ENCODE assay signal across 9 mouse cellular contexts in the genomic region with DNA sequence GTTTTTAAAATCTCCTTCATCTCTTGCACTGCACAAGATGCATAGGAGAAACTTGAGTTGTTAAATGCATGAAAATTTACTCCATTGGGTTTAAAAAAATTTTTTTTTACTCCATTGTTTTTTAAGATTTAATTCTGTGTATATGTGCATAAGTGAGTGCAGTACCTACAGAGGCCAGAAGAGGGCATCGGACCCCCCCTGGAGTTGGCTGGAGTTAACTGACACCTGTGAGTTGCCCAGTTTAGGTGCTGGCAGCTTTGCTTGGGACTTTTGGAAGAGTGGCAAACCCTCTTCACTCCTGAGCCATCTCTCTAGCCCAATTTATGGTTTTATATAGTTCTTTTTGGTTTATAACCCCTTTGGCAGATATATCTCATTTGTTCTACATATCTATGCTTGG.
DNase-seq lines count a peak whose midpoint lies in the region; ATAC-seq and TF ChIP-seq lines count a peak whose summit lies in the region.
"Had no signal": no experiment of that assay in that cellular context is flagged by ENCODE, and none has a peak within 500 bp of the region (broad histone marks: within the 10 kb centered on the region; RNA-seq: fewer than 3 reads in every experiment).

No protein-coding gene starts in this region.

- ATAC-seq in kidney, postnatal 0 days (replicated peaks; ENCODE audit: low FRiP score, low read depth), result no peak
- ATAC-seq in stomach, postnatal 0 days (ENCODE audit: low FRiP score, low TSS enrichment), result no peak

- H3K27me3 ChIP-seq in kidney, postnatal 0 days (ENCODE audit: insufficient read depth, low read length), result no peaks in the 10 kb centered on the region
- no peaks in the 10 kb centered on the region for H3K27me3 ChIP-seq in stomach, postnatal 0 days (ENCODE audit: control insufficient read depth, insufficient read depth, low read length)

- peak; percentile 55 for TF ChIP-seq CTCF in kidney, postnatal 0 days (IDR thresholded peaks at IDR 0.05; ENCODE audit: low read depth)
- peak; percentile 57 for TF ChIP-seq CTCF in stomach, postnatal 0 days (IDR thresholded peaks at IDR 0.05; ENCODE audit: low read depth)

- peaks cover 18% of the 10 kb centered on the region for H3K4me1 ChIP-seq in kidney, postnatal 0 days (replicated peaks; ENCODE audit: insufficient read depth, low read length)
- no peaks in the 10 kb centered on the region for H3K4me1 ChIP-seq in stomach, postnatal 0 days (replicated peaks; ENCODE audit: control insufficient read depth, insufficient read depth)

- H3K4me2 ChIP-seq in kidney, postnatal 0 days (ENCODE audit: low read length), result no peak overlapping the region
- no peak overlapping the region for H3K4me2 ChIP-seq in stomach, postnatal 0 days (replicated peaks; ENCODE audit: low read depth)
- H3K4me2 ChIP-seq: limb, embryonic 13.5 days had no signal

- 100% methylated on average over 1 of the region's 1 CpGs for WGBS in kidney, postnatal 0 days
- 91% methylated on average over 1 of the region's 1 CpGs for WGBS in stomach, postnatal 0 days

- no peak for TF ChIP-seq EP300 in stomach, postnatal 0 days (optimal IDR thresholded peaks at IDR 0.05)

- no peak for DNase-seq in kidney, postnatal 0 days (ENCODE audit: low spot score)
- no peak for DNase-seq in kidney, postnatal 4 days
- DNase-seq in thymus, postnatal 14 days, result peak; percentile 26
- DNase-seq in thymus, postnatal 25 days, result no peak
- peak; percentile 13 for DNase-seq in T-cell, adult 2 months (ENCODE audit: low spot score)
- DNase-seq in stomach, postnatal 0 days (ENCODE audit: low spot score), result no peak
- no peak for DNase-seq in left cerebral cortex, postnatal 14 days (ENCODE audit: low spot score in 2 of 2)
- DNase-seq in heart, adult 9 months (ENCODE audit: low spot score in 2 of 2), result no peak

- H3K4me3 ChIP-seq in kidney, postnatal 0 days (replicated peaks; ENCODE audit: low read depth, low read length), result no peak overlapping the region
- H3K4me3 ChIP-seq in stomach, postnatal 0 days (ENCODE audit: low read depth, low read length), result no peak overlapping the region
- H3K4me3 ChIP-seq: limb, embryonic 13.5 days had no signal

- no peak overlapping the region for H3K9ac ChIP-seq in kidney, postnatal 0 days (ENCODE audit: low read depth, low read length)
- H3K9ac ChIP-seq in stomach, postnatal 0 days (ENCODE audit: low read length), result no peak overlapping the region
- H3K9ac ChIP-seq: limb, embryonic 13.5 days had no signal

- intact Hi-C loops in left cerebral cortex, postnatal 14 days (cut with DNase I), result no loop called here

- H3K36me3 ChIP-seq in kidney, postnatal 0 days (ENCODE audit: insufficient read depth, low read length), result 0 out of 2 replicates have a peak, but pooled peaks cover 4% of the 10 kb centered on the region
- no peaks in the 10 kb centered on the region for H3K36me3 ChIP-seq in stomach, postnatal 0 days (ENCODE audit: control insufficient read depth, insufficient read depth, low read length)
- H3K36me3 ChIP-seq: limb, embryonic 13.5 days had no signal

- H3K9me3 ChIP-seq in kidney, postnatal 0 days (replicated peaks; ENCODE audit: low read length), result no peaks in the 10 kb centered on the region
- no peaks in the 10 kb centered on the region for H3K9me3 ChIP-seq in stomach, postnatal 0 days (ENCODE audit: control insufficient read depth, low read length)
- H3K9me3 ChIP-seq: limb, embryonic 13.5 days had no signal

- no peak overlapping the region for H3K27ac ChIP-seq in kidney, postnatal 0 days
- H3K27ac ChIP-seq in stomach, postnatal 0 days (replicated peaks), result no peak overlapping the region
- H3K27ac ChIP-seq: limb, embryonic 13.5 days had no signal

Comparison
In these comparisons a context has a peak if more than half of its experiments do, and no peak if none do; other contexts are left out.
1. DNase-seq: peak in thymus, postnatal 14 days (single experiment) and T-cell, adult 2 months (single experiment); none in kidney, postnatal 0 days (single experiment), kidney, postnatal 4 days (0 of 2), thymus, postnatal 25 days (single experiment), stomach, postnatal 0 days (single experiment), left cerebral cortex, postnatal 14 days (0 of 2) and heart, adult 9 months (0 of 2).